Mouse (Mus musculus) right cerebral cortex, postnatal 25 days (tissue): ENCODE data around the gene Msl1.

Experiments
- DNase-seq: peaks from one replicate; pipeline ENCODE4 v3.0.0; 2022

Msl1 gene

DNA sequence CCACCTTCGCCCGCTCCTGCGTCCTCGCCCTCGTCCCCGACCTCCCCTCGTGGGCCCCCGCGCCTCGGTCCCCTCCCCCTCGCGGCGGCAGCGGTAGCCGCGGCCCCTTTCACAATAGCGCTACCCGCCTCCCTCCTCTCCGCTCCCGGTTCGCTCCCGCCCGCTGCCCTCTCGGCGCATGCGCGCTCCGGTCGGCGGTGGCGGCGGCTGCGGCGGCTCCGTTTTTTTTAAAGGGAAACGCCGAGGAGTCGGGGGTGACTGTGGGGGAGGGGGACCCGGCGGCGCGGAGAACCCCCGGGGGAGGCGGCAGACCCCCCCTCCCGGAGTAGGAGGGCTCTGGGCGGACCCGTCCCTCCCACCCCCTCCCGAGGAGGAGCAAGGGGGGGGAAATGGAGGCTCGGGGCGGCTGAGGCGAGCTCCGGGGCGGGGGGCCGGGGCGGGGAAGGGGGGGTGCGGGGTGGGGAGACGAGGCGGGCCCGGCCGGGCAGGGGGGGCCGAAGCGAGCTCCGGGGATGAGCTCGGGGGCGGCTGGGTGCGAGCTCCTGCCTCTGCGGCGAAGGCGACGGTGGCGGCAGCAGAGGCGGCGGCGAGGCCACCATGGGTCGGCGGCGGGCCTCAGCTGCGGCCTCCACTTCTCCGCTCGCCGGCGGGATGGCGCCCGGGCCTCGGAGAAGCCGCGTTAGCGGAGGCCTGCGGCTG lies at the start of gene Msl1:
Gene Msl1 (plus strand): TSS at position 502 of the 699 bp plus-strand sequence.
- DNase-seq = peak; percentile 91

GRCm38 (mm10) chr11:98745932-98746853 lies 49.1 kb upstream of the Msl1 start:
- no peak for DNase-seq

- peak; percentile 92 for DNase-seq
Measured at GRCm38 (mm10) chr11:98746855-98747693, 48.2 kb upstream of the Msl1 start.

GRCm38 (mm10) chr11:98747804-98748505 lies 47.4 kb upstream of the Msl1 start:
- DNase-seq = peak; percentile 46

GRCm38 (mm10) chr11:98748506-98749416 lies 46.6 kb upstream of the Msl1 start:
- DNase-seq = no peak

- no peak for DNase-seq
Measured at GRCm38 (mm10) chr11:98749716-98750115, 45.6 kb upstream of the Msl1 start.

GRCm38 (mm10) chr11:98750351-98751201 lies 44.7 kb upstream of the Msl1 start:
- DNase-seq = peak; percentile 79

- DNase-seq = peak; percentile 17
Measured at GRCm38 (mm10) chr11:98751221-98751782, 44.0 kb upstream of the Msl1 start.

DNA sequence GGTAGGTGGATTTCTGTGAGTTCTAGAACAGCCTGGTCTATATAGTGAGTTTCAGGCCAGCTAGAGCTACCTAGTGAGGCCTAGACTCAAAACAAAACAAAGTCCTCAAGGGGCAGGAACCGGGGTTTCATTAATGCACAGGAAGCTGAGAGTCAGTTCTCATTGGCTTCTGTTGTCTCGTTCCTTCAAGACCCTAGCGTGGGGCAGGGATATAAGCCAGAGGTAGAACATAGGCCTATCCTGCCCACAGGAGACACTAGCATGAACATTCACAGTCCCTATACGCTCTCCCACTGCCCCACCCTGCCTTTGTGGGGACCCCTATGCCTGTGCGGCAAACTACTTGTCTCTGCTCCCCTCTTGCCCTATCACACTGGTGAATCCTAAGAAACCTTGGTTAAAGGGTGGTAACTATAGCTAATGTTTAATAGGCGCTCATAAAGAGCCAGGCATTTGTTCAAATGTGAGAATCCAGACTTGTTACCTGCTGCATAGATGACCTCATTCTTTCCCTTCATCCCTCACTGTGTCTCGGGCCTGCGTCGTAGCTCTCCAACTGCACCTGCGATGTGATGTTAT lies 42.7 kb upstream of the Msl1 start:
- DNase-seq = no peak

GRCm38 (mm10) chr11:98753264-98753663 lies 42.1 kb upstream of the Msl1 start:
- DNase-seq = no peak

DNA sequence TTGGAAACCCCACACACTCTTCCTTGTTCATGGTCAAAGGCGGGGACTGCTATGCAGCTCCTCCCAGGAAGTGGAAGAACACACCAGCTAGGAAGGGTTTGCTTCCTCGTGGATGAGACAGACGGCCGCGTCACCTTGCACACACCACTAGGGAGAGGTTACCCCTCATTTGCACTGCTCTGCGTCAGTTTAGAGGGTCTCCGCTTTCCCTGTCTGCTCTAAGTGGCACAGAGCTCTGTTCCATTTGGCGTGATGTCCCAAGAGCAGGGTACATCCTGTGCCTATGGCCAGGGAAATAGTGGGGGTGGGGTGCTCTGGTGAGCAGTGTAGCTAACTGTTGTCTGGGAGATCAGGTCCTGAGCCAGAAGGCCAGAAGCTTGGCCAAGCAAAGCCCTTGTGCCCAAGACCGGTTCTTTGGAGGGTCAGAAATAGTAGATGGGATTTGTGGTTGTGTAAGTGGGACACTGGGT lies 41.1 kb upstream of the Msl1 start:
- DNase-seq = no peak

DNA sequence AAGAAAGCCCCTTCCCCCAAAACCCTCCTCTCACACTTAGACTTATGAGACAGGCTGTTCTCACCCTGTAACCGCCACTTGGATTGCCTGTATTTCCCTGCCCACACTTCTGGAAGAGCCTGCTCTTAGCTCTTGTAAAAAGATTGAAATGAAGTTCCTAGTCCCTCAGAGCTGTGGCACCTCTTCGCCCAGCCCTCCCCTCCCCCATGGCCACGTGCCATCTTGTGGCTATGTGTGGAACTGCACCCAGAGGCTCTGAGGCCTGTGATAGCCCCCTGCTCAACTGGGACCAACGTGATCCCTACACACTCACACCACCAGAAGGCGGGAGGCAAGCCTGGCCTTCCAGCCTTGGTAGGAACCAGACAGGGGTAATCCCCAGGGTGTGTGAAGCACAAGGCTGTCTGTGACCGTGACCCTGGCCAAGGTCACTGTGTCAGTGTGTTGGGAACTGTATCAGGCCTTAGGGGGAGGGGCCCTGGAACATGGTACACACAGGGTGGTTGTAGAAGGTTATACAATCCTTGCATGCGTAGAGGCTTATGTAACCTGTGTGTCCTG lies 40.6 kb upstream of the Msl1 start:
- peak; percentile 63 for DNase-seq

GRCm38 (mm10) chr11:98755726-98756380 lies 39.5 kb upstream of the Msl1 start:
- DNase-seq = no peak

- no peak for DNase-seq
Measured at GRCm38 (mm10) chr11:98756711-98757110, 38.6 kb upstream of the Msl1 start.

GRCm38 (mm10) chr11:98761939-98762338 lies 33.4 kb upstream of the Msl1 start:
- no peak for DNase-seq

GRCm38 (mm10) chr11:98762756-98763501 lies 32.4 kb upstream of the Msl1 start:
- DNase-seq = no peak

DNA sequence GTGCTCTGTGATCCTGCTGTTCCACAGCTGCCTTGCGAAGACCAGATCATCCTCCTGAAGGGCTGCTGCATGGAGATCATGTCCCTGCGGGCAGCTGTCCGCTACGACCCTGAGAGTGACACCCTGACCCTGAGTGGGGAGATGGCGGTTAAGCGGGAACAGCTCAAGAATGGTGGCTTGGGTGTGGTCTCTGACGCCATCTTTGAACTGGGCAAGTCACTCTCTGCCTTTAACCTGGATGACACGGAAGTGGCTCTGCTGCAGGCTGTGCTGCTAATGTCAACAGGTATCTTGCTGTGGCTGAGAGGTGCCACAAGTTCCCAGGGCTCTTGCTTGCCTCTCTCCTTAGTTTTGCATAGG lies 31.8 kb upstream of the Msl1 start:
- no peak for DNase-seq

DNA sequence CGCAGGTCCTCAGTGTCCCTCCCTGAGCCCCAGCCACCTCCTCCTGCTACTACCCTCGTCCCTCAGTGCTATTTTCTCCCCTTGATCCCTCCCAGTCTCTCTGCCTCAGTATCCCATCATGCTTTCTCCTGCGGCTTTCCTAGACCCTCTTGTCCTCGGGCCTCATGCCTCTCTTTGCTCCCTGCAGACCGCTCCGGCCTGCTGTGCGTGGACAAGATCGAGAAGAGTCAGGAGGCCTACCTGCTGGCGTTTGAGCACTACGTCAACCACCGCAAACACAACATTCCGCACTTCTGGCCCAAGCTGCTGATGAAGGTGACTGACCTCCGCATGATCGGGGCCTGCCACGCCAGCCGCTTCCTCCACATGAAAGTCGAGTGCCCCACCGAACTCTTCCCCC lies 31.2 kb upstream of the Msl1 start:
- DNase-seq = no peak
